Mouse (Mus musculus): ENCODE measurements at regions not wholly inside any gene's neighbourhood (a gene's known extent, or its start where the extent isn't known, plus 50 kb on each side); places are given as distances from the start of the nearest gene placed in this dataset.

DNA sequence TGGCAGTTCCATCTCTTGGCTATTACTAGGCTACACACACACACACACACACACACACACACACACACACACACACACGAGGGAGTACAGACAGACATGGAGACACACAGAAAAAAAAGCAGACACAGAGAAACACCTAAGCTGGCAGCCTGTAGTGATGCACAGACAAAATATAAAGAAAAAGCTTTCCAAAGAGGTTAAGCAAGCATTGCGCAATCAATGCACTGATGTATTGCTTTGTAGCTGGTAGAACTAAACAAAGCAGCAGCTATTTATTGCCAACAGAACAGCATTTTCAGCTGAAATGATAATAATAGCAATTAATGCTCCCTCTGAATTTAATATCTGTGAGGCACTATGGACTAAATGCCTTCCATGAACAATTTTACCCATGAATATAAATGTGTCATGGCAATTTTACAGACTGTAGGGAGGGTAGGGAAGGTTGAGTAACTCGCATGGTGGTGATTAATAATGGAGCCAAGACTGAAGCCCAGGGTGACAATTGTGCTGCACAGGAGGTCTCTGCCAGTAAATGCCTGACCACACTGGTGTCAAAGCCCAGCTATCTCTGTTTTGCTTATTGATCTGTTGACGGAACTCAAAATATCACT lies 271.7 kb downstream of the Gm11361 start:
- no peak for ATAC-seq (ENCODE audit: low FRiP score)
- H3K27me3 ChIP-seq (ENCODE audit: insufficient read depth, low read length) = no peaks in the 10 kb centered on the region
- H3K4me1 ChIP-seq (ENCODE audit: insufficient read depth, low read length) = no peaks in the 10 kb centered on the region
- 69% methylated on average over 4 of the region's 4 CpGs for WGBS
- no peak overlapping the region for H3K27ac ChIP-seq (ENCODE audit: low read depth, low read length)
- no peak for DNase-seq (ENCODE audit: low spot score)
- no peak overlapping the region for H3K9ac ChIP-seq (replicated peaks; ENCODE audit: low read length, poor library complexity, severe bottlenecking)
- H3K9me3 ChIP-seq (ENCODE audit: low read length) = no peaks in the 10 kb centered on the region
- no peak for TF ChIP-seq CTCF (IDR thresholded peaks at IDR 0.05)
- no peak overlapping the region for H3K4me2 ChIP-seq (ENCODE audit: low read depth, low read length, poor library complexity, severe bottlenecking)
- no peaks in the 10 kb centered on the region for H3K36me3 ChIP-seq (ENCODE audit: insufficient read depth, low read length)
- H3K4me3 ChIP-seq (ENCODE audit: low read depth, low read length) = no peak overlapping the region

DNA sequence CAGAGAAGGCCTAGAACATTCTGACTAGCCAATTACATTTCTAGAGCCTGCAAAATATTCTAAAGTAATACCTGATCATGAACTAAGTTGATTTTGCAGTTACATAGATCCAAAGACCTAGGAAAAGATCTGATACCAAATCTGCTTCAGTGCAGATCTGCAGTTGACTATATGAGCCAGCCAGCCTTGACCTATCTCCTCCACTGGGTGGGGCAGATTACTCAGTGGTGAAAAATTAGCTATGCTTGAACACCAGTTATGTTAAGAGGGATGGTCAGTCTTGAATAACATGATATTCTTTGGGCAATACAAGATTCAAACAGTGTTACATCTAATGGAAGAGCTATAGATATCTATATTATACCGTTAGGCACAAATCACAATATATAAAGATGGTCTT lies 269.0 kb downstream of the Gm11361 start:
- WGBS = 94% methylated on average over 1 of the region's 1 CpGs
- Histone ChIP-seq H3K9me3 (ENCODE audit: low read length) (no peaks in the 10 kb centered on the region), H3K27me3 (ENCODE audit: insufficient read depth, low read length) (no peaks in the 10 kb centered on the region), H3K27ac (ENCODE audit: low read depth, low read length) (no peak overlapping the region), H3K4me3 (ENCODE audit: low read depth, low read length) (no peak overlapping the region), H3K4me2 (ENCODE audit: low read depth, low read length, poor library complexity, severe bottlenecking) (no peak overlapping the region), H3K36me3 (ENCODE audit: insufficient read depth, low read length) (no peaks in the 10 kb centered on the region), H3K4me1 (ENCODE audit: insufficient read depth, low read length) (no peaks in the 10 kb centered on the region), H3K9ac (replicated peaks; ENCODE audit: low read length, poor library complexity, severe bottlenecking) (no peak overlapping the region)
- no peak for ATAC-seq (ENCODE audit: low FRiP score)
- TF ChIP-seq CTCF (IDR thresholded peaks at IDR 0.05) = 0 out of 2 replicates have a peak, but pooled peaks have one; percentile 2
- no peak for DNase-seq (ENCODE audit: low spot score)

DNA sequence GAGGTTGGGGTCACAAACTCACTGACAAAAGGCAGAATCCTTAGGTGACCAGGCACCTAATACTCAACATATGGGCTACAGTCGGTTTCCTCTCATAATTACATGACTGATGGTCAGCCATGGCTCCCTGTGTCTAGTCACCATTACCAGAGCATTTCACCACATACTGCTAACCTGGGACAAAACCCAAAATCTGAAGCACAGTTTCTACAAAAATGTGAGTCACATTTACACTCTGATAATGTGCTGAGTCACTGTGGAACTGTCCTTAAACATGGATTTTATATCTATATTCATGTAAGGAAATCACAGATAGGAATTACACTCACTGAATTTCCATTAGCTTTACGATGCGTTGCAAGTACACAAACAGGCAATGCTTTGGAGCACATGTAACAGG lies 267.1 kb downstream of the Gm11361 start:
- no peak for ATAC-seq (ENCODE audit: low FRiP score)
- Histone ChIP-seq H3K4me1 (ENCODE audit: insufficient read depth, low read length) (no peaks in the 10 kb centered on the region), H3K4me3 (ENCODE audit: low read depth, low read length) (no peak overlapping the region), H3K9ac (replicated peaks; ENCODE audit: low read length, poor library complexity, severe bottlenecking) (no peak overlapping the region), H3K9me3 (ENCODE audit: low read length) (no peaks in the 10 kb centered on the region), H3K27ac (ENCODE audit: low read depth, low read length) (no peak overlapping the region), H3K4me2 (ENCODE audit: low read depth, low read length, poor library complexity, severe bottlenecking) (no peak overlapping the region), H3K36me3 (ENCODE audit: insufficient read depth, low read length) (no peaks in the 10 kb centered on the region), H3K27me3 (ENCODE audit: insufficient read depth, low read length) (no peaks in the 10 kb centered on the region)
- DNase-seq (ENCODE audit: low spot score) = no peak
- TF ChIP-seq CTCF (IDR thresholded peaks at IDR 0.05) = no peak
- WGBS = 93% methylated on average over 3 of the region's 3 CpGs

DNA sequence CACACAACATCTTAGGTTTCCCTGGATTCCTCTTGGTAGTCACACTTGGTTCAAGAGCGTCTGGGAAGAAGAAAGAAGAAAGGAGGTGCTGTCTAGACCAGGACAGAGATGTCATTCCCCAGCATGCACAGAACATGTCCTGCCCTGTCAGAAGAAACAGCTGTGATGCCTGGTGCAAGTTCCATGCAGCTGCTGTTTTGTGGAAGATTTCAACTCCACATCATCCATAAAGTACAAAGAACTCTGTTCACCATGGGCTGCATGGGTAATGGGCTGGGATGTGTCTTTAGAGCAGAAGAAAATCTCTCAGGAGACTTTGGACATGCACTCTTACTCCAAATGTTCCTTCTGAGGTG lies 262.8 kb downstream of the Gm11361 start:
- no peak overlapping the region for H3K27ac ChIP-seq (ENCODE audit: low read depth, low read length)
- H3K9me3 ChIP-seq (ENCODE audit: low read length) = no peaks in the 10 kb centered on the region
- ATAC-seq (ENCODE audit: low FRiP score) (no peak), DNase-seq (ENCODE audit: low spot score) (no peak)
- no peaks in the 10 kb centered on the region for H3K27me3 ChIP-seq (ENCODE audit: insufficient read depth, low read length)
- H3K4me1 ChIP-seq (ENCODE audit: insufficient read depth, low read length) = no peaks in the 10 kb centered on the region
- 61% methylated on average over 1 of the region's 1 CpGs for WGBS
- H3K4me3 ChIP-seq (ENCODE audit: low read depth, low read length) = no peak overlapping the region
- no peak for TF ChIP-seq CTCF (IDR thresholded peaks at IDR 0.05)
- no peaks in the 10 kb centered on the region for H3K36me3 ChIP-seq (ENCODE audit: insufficient read depth, low read length)
- H3K9ac ChIP-seq (replicated peaks; ENCODE audit: low read length, poor library complexity, severe bottlenecking) = no peak overlapping the region
- no peak overlapping the region for H3K4me2 ChIP-seq (ENCODE audit: low read depth, low read length, poor library complexity, severe bottlenecking)

DNA sequence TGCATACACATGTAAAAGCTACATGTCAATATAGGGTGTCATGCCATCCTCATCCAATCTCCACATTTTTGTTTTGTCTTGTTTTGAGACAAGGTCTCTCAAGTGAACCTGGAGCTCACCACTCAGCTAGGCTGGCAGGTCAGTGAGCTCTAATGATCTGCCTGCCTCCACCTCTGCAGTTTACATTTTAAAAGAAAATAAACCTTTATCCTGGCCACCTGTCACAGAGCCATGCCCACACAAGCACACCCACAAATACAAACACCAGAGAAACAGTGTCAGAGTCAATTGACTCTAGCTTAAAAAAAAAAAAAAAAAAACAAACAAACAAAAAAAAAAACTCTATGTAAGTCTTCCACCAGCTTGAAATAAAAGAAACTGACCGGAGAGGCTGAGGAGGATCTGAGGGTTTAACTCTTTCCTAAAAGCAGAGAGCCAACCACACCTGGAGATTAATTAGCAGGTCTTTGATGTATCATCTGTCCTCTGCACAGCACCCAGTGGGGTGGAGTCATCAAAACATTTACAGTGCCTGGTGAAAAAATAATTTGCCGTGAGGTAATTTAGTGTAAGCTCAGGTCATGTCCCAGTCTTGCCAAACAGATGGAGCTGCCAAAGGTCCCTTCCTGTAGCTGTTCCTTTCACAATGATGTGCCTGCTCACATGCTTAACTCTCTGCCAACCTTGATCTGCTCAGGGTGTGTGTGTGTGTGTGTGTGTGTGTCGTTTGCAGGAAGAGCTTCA lies 262.2 kb downstream of the Gm11361 start:
- no peak overlapping the region for H3K9ac ChIP-seq (replicated peaks; ENCODE audit: low read length, poor library complexity, severe bottlenecking)
- H3K4me2 ChIP-seq (ENCODE audit: low read depth, low read length, poor library complexity, severe bottlenecking) = no peak overlapping the region
- H3K4me3 ChIP-seq (ENCODE audit: low read depth, low read length) = no peak overlapping the region
- no peaks in the 10 kb centered on the region for H3K36me3 ChIP-seq (ENCODE audit: insufficient read depth, low read length)
- H3K27me3 ChIP-seq (ENCODE audit: insufficient read depth, low read length) = no peaks in the 10 kb centered on the region
- no peak overlapping the region for H3K27ac ChIP-seq (ENCODE audit: low read depth, low read length)
- H3K4me1 ChIP-seq (ENCODE audit: insufficient read depth, low read length) = no peaks in the 10 kb centered on the region
- no peak for TF ChIP-seq CTCF (IDR thresholded peaks at IDR 0.05)
- 58% methylated on average over 3 of the region's 3 CpGs for WGBS
- DNase-seq (ENCODE audit: low spot score) (no peak), ATAC-seq (ENCODE audit: low FRiP score) (no peak)
- no peaks in the 10 kb centered on the region for H3K9me3 ChIP-seq (ENCODE audit: low read length)

DNA sequence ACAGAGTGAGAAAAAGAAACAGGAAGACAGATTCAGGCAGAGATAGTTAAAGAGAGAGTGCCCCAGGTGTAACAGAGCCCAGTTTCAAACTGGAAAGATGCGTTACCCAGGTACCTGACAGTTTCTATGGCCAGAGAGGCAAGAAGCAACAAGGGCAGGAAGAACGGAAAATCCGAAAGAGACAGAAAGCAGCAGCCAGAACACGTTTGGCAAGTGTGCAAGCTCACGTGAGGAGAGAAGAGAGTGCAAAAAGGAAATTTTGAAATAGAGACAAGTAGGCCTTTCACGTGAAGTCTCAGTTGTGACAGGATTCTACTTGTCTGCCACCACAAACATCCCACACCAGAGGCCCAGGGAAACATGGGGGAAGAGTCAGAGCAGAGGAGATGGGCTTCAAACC lies 259.8 kb downstream of the Gm11361 start:
- Histone ChIP-seq H3K9ac (replicated peaks; ENCODE audit: low read length, poor library complexity, severe bottlenecking) (no peak overlapping the region), H3K9me3 (ENCODE audit: low read length) (no peaks in the 10 kb centered on the region), H3K4me1 (ENCODE audit: insufficient read depth, low read length) (no peaks in the 10 kb centered on the region), H3K36me3 (ENCODE audit: insufficient read depth, low read length) (no peaks in the 10 kb centered on the region), H3K4me2 (ENCODE audit: low read depth, low read length, poor library complexity, severe bottlenecking) (no peak overlapping the region), H3K27me3 (ENCODE audit: insufficient read depth, low read length) (no peaks in the 10 kb centered on the region), H3K27ac (ENCODE audit: low read depth, low read length) (no peak overlapping the region), H3K4me3 (ENCODE audit: low read depth, low read length) (no peak overlapping the region)
- DNase-seq (ENCODE audit: low spot score) (no peak), ATAC-seq (ENCODE audit: low FRiP score) (no peak)
- WGBS = 78% methylated on average over 6 of the region's 6 CpGs
- TF ChIP-seq CTCF (IDR thresholded peaks at IDR 0.05) = no peak

Data from midbrain, postnatal 0 days (tissue).